ENCODE assay signal across 8 mouse cellular contexts in genomic region chr14:58072771-58073501, GRCm38 (mm10). TPM values are rescaled to one million over a fixed set of nuclear protein-coding genes. Genes with fewer than 3 reads are reported as not detected.
DNase-seq lines count a peak whose midpoint lies in the region; ATAC-seq and TF ChIP-seq lines count a peak whose summit lies in the region.

No protein-coding gene starts in this region.

- H3K9me3 ChIP-seq in forebrain, embryonic 10.5 days: no peaks in the 10 kb centered on the region
- no peaks in the 10 kb centered on the region for H3K9me3 ChIP-seq in hindbrain, embryonic 14.5 days (ENCODE audit: control insufficient read depth, low read length)
- H3K9me3 ChIP-seq in liver, embryonic 12.5 days (replicated peaks): no peaks in the 10 kb centered on the region

- peak overlapping the region; percentile 66; the same call in 1 of the 2 replicates for H3K27ac ChIP-seq in left cerebral cortex, adult 2 months
- H3K27ac ChIP-seq in forebrain, embryonic 10.5 days: no peak overlapping the region
- no peak overlapping the region for H3K27ac ChIP-seq in hindbrain, embryonic 14.5 days
- H3K27ac ChIP-seq in liver, embryonic 12.5 days: no peak overlapping the region
- no peak overlapping the region for H3K27ac ChIP-seq in small intestine, adult 2 months (ENCODE audit: insufficient read depth, low read depth, low read length)

- TF ChIP-seq CTCF in left cerebral cortex, adult 2 months (IDR thresholded peaks at IDR 0.05): no peak
- TF ChIP-seq CTCF in small intestine, adult 2 months (IDR thresholded peaks at IDR 0.05; ENCODE audit: extremely low read depth, insufficient read length, insufficient replicate concordance, low read depth, low read length): no peak

- intact Hi-C loops in left cerebral cortex, adult 2 months (cut with DNase I): loop anchor here (10.0 kb wide), 1 partner anchor 278 kb away; the partner anchor contains the start of gene Sap18
- intact Hi-C loops in gastrocnemius, postnatal 14 days (cut with DNase I; ENCODE audit: low total_unique reads): no loop called here

- no peaks in the 10 kb centered on the region for H3K36me3 ChIP-seq in forebrain, embryonic 10.5 days (replicated peaks)
- H3K36me3 ChIP-seq in hindbrain, embryonic 14.5 days (replicated peaks; ENCODE audit: control insufficient read depth, insufficient read depth): no peaks in the 10 kb centered on the region
- no peaks in the 10 kb centered on the region for H3K36me3 ChIP-seq in liver, embryonic 12.5 days
- no peaks in the 10 kb centered on the region for H3K36me3 ChIP-seq in small intestine, adult 2 months (ENCODE audit: control insufficient read depth, insufficient read depth, low read length)

- ATAC-seq in hindbrain, embryonic 14.5 days (ENCODE audit: low FRiP score): no peak
- ATAC-seq in liver, embryonic 12.5 days: no peak

- peak in 1 of 2 experiments; percentile 37 for DNase-seq in left cerebral cortex, adult 2 months (ENCODE audit: extremely low spot score in 1 of 2, low spot score in 2 of 2)
- no peak for DNase-seq in left cerebral cortex, adult 11 months (ENCODE audit: low spot score)
- peak; percentile 43 for DNase-seq in adrenal gland, postnatal 10 days
- DNase-seq in forebrain, embryonic 10.5 days (ENCODE audit: extremely low spot score, low spot score): peak; percentile 30
- DNase-seq in hindbrain, embryonic 14.5 days (ENCODE audit: low spot score): peak; percentile 45
- no peak for DNase-seq in gastrocnemius, postnatal 14 days

- peak overlapping the region; percentile 66 for H3K9ac ChIP-seq in hindbrain, embryonic 14.5 days
- no peak overlapping the region for H3K9ac ChIP-seq in liver, embryonic 12.5 days

- WGBS in forebrain, embryonic 10.5 days: under 1% methylated on average over 29 of the region's 29 CpGs
- under 1% methylated on average over 29 of the region's 29 CpGs for WGBS in hindbrain, embryonic 14.5 days
- WGBS in liver, embryonic 12.5 days (ENCODE audit: insufficient replicate concordance): 2% methylated on average over 29 of the region's 29 CpGs
- WGBS in small intestine, adult 2 months: under 1% methylated on average over 29 of the region's 29 CpGs

- TF ChIP-seq POLR2A in small intestine, adult 2 months (IDR thresholded peaks at IDR 0.05; ENCODE audit: low read depth, low read length): no peak

- peak overlapping the region; percentile 96 for H3K4me2 ChIP-seq in hindbrain, embryonic 14.5 days (replicated peaks)
- peak overlapping the region; percentile 71 for H3K4me2 ChIP-seq in liver, embryonic 12.5 days

- H3K4me1 ChIP-seq in forebrain, embryonic 10.5 days: peaks cover 72% of the 10 kb centered on the region
- peaks cover 26% of the 10 kb centered on the region for H3K4me1 ChIP-seq in hindbrain, embryonic 14.5 days (replicated peaks; ENCODE audit: control insufficient read depth, insufficient read depth, low read length)
- H3K4me1 ChIP-seq in liver, embryonic 12.5 days: peaks cover 37% of the 10 kb centered on the region
- peaks cover 9% of the 10 kb centered on the region for H3K4me1 ChIP-seq in small intestine, adult 2 months (ENCODE audit: control insufficient read depth, insufficient read depth, insufficient read length, low read length)

- peak overlapping the region; percentile 68 for H3K4me3 ChIP-seq in left cerebral cortex, adult 2 months
- peak overlapping the region; percentile 66 for H3K4me3 ChIP-seq in forebrain, embryonic 10.5 days
- peak overlapping the region; percentile 73 for H3K4me3 ChIP-seq in hindbrain, embryonic 14.5 days (replicated peaks; ENCODE audit: low read length)
- H3K4me3 ChIP-seq in liver, embryonic 12.5 days: peak overlapping the region; percentile 50
- H3K4me3 ChIP-seq in small intestine, adult 2 months (ENCODE audit: low read depth, low read length): peak overlapping the region; percentile 58

- H3K27me3 ChIP-seq in forebrain, embryonic 10.5 days (ENCODE audit: poor library complexity, severe bottlenecking): peaks cover 99% of the 10 kb centered on the region
- H3K27me3 ChIP-seq in hindbrain, embryonic 14.5 days (ENCODE audit: control insufficient read depth, insufficient read depth, low read length): peaks cover 51% of the 10 kb centered on the region
- H3K27me3 ChIP-seq in liver, embryonic 12.5 days (replicated peaks): peaks cover 97% of the 10 kb centered on the region
- H3K27me3 ChIP-seq in small intestine, adult 2 months (ENCODE audit: control insufficient read depth, insufficient read depth, low read length): peaks cover 24% of the 10 kb centered on the region; the same call in 1 of the 2 replicates

RNA-seq across cellular contexts. Expression of gene Fgf9, which starts 2.6 kb away (rescaled TPM):
- 10 to 100 TPM; 23.8 to 25.0 TPM for total RNA-seq in left cerebral cortex, adult 2 months (2021)
- total RNA-seq in adrenal gland, postnatal 10 days (2021): 10 to 100 TPM; 14.7 to 14.8 TPM
- polyA plus RNA-seq in forebrain, embryonic 10.5 days (2016; fragmentation: Nextera tagmentation; extraction: Ambion mirVana): 2.1 and 3.4 TPM in 2 replicates
- 18.4 and 19.0 TPM in 2 replicates for polyA plus RNA-seq in hindbrain, embryonic 14.5 days (2014; fragmentation: Nextera tagmentation; extraction: Ambion mirVana)
- 0.83 and 0.98 TPM in 2 replicates for polyA plus RNA-seq in liver, embryonic 12.5 days (2016; fragmentation: Nextera tagmentation; extraction: Ambion mirVana)
- 0.14 and 0.62 TPM in 2 replicates for polyA plus RNA-seq in small intestine, adult 2 months (2012; rRNA removed)
- 1 to 10 TPM in 1 of 2 experiments, under 1 TPM in 1; 0.64 to 1.0 TPM for total RNA-seq in gastrocnemius, postnatal 14 days (2021)

Comparison
In these comparisons a context has a peak if more than half of its experiments do, and no peak if none do; other contexts are left out.
1. DNase-seq: peak in adrenal gland, postnatal 10 days (single experiment), forebrain, embryonic 10.5 days (single experiment) and hindbrain, embryonic 14.5 days (single experiment); none in left cerebral cortex, adult 11 months (single experiment) and gastrocnemius, postnatal 14 days (single experiment).
2. Peak in every context shown above with its lines, with median percentiles within 50 percentile points of each other: H3K4me3 ChIP-seq.